Mouse (Mus musculus) heart, embryonic 15.5 days (tissue): ENCODE measurements around the gene Pla2g1b. TPM values are rescaled to one million over a fixed set of nuclear protein-coding genes. Genes with fewer than 3 reads are reported as not detected.
"Not testable (repeated sequence)": the region's sequence is repeated elsewhere in the genome, so short reads cannot be mapped to it uniquely, and the experiment has no call there.

Experiments
- ATAC-seq: fragments of 200-750 bp; cut with Nextera tagmentation; replicated peaks from 2 replicates; pipeline ENCODE4 v1.8.0; 2017; ENCODE audit warnings: low read depth, moderate TSS enrichment; ENCODE audit not compliant: insufficient number of reproducible peaks, insufficient read depth, low FRiP score
- H3K27ac ChIP-seq: fragments of 300-500 bp; sonication (generic); 2 replicates; pipeline ENCODE4 v1.5.1; 2015; ENCODE audit warnings: mild to moderate bottlenecking, inconsistent platforms
- H3K27me3 ChIP-seq: fragments of 300-500 bp; sonication (generic); 2 replicates; pipeline ENCODE4 v1.6.1; 2015; ENCODE audit warnings: inconsistent platforms
- H3K36me3 ChIP-seq: fragments of 300-500 bp; sonication (generic); 2 replicates; pipeline ENCODE4 v1.6.1; 2015; ENCODE audit warnings: mild to moderate bottlenecking, inconsistent platforms
- H3K4me1 ChIP-seq: fragments of 300-500 bp; sonication (generic); replicated peaks from 2 replicates; pipeline ENCODE4 v1.6.1; 2015; ENCODE audit warnings: inconsistent platforms
- H3K4me2 ChIP-seq: fragments of 300-500 bp; sonication (generic); 2 replicates; pipeline ENCODE4 v1.6.1; 2015; ENCODE audit warnings: inconsistent platforms, mild to moderate bottlenecking, moderate library complexity
- H3K4me3 ChIP-seq: fragments of 300-500 bp; sonication (generic); 2 replicates; pipeline ENCODE4 v1.5.1; 2015; ENCODE audit warnings: mild to moderate bottlenecking, inconsistent platforms
- H3K9ac ChIP-seq: fragments of 300-500 bp; sonication (generic); 2 replicates; pipeline ENCODE4 v1.6.1; 2015; ENCODE audit warnings: mild to moderate bottlenecking, inconsistent platforms
- H3K9me3 ChIP-seq: fragments of 300-500 bp; sonication (generic); replicated peaks from 2 replicates; pipeline ENCODE4 v1.6.1; 2016; ENCODE audit warnings: inconsistent platforms
- WGBS: fragments of 180-500 bp; shearing (Covaris S2); methylation state at CpG from one replicate; pipeline ENCODE4 v1.1.7; 2015; ENCODE audit warnings: mixed read lengths; 5-methylcytosine and 5-hydroxymethylcytosine counted together
- polyA plus RNA-seq: library from polyadenylated mRNA; unstranded; fragments of >200 nt; fragmentation: Nextera tagmentation; extraction: Ambion mirVana; gene quantifications from 2 replicates; pipeline ENCODE4 v1.2.1, GENCODE M21; 2015

Gene Pla2g1b
- polyA plus RNA-seq, 1 experiment from 2014 or later, result 0.52 TPM

GRCm38 (mm10) chr5:115434853-115435754 is 31.0 kb upstream of the Pla2g1b start:
- Histone ChIP-seq H3K9me3 (no peaks in the 10 kb centered on the region), H3K4me1 (peaks cover 33% of the 10 kb centered on the region), H3K36me3 (no peaks in the 10 kb centered on the region), H3K4me3 (no peak overlapping the region), H3K27ac (no peak overlapping the region), H3K27me3 (peaks cover 10% of the 10 kb centered on the region), H3K4me2 (no peak overlapping the region), H3K9ac (no peak overlapping the region)
- ATAC-seq, result no peak
- 67% methylated on average over 15 of the region's 15 CpGs for WGBS

GRCm38 (mm10) chr5:115435755-115436379 is 30.2 kb upstream of the Pla2g1b start:
- no peaks in the 10 kb centered on the region for H3K9me3 ChIP-seq
- no peaks in the 10 kb centered on the region for H3K36me3 ChIP-seq
- peak overlapping the region; percentile 65 for H3K9ac ChIP-seq
- H3K4me2 ChIP-seq, result peak overlapping the region; percentile 81
- 40% methylated on average over 8 of the region's 8 CpGs for WGBS
- peak overlapping the region; percentile 50 for H3K4me3 ChIP-seq
- ATAC-seq, result 0 out of 2 replicates have a peak, but pooled peaks have one; percentile 7
- H3K27me3 ChIP-seq, result peaks cover 10% of the 10 kb centered on the region
- H3K4me1 ChIP-seq, result peaks cover 26% of the 10 kb centered on the region
- peak overlapping the region; percentile 50 for H3K27ac ChIP-seq

GRCm38 (mm10) chr5:115436421-115437124 is 29.5 kb upstream of the Pla2g1b start:
- Histone ChIP-seq H3K4me2 (peak overlapping the region; percentile 81), H3K9me3 (no peaks in the 10 kb centered on the region), H3K9ac (peak overlapping the region; percentile 65), H3K27me3 (peaks cover 10% of the 10 kb centered on the region), H3K27ac (peak overlapping the region; percentile 50), H3K4me3 (peak overlapping the region; percentile 50), H3K4me1 (peaks cover 22% of the 10 kb centered on the region), H3K36me3 (no peaks in the 10 kb centered on the region)
- ATAC-seq, result peak; percentile 53
- under 1% methylated on average over 43 of the region's 43 CpGs for WGBS

DNA sequence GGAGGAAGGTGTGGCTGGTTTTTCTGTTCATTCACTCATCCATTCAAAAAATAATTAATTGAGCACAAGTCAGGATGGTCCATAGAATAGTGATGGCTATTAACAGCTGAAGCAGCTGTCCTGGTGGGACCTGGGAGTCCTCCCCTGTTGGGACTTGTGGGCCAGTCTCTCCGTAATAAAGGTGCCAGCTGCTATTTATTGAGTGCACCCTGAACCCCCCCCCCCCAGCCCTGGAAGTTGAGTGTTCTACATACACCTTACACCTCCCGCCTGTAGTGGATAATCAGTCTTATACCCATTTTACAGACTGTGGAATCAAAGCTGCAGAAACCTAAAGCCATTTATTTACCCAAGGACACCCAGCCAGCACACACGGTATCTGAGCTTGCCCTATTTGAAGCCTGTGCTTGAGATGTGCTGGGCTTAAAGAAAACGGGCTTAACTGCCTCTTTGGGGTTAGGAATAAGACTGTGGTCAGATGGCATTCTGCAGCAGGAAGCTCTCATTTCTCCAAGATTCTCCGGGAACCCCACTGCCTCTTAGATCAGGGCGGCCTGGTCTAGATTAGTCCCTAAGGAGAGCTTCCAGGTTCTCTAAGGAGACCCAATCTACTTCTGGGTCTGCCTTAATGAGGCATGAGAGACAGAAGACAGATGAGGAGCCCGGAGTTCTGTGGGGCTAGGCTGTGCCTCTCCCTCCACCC is 28.7 kb upstream of the Pla2g1b start:
- 78% methylated on average over 7 of the region's 7 CpGs for WGBS
- H3K27me3 ChIP-seq, result peaks cover 9% of the 10 kb centered on the region
- H3K9me3 ChIP-seq, result no peaks in the 10 kb centered on the region
- no peak for ATAC-seq
- peak overlapping the region; percentile 50; the same call in 1 of the 2 replicates for H3K27ac ChIP-seq
- no peak overlapping the region for H3K4me3 ChIP-seq
- no peak overlapping the region for H3K4me2 ChIP-seq
- H3K4me1 ChIP-seq, result peaks cover 16% of the 10 kb centered on the region
- H3K9ac ChIP-seq, result peak overlapping the region; percentile 65; the same call in 1 of the 2 replicates
- no peaks in the 10 kb centered on the region for H3K36me3 ChIP-seq

DNA sequence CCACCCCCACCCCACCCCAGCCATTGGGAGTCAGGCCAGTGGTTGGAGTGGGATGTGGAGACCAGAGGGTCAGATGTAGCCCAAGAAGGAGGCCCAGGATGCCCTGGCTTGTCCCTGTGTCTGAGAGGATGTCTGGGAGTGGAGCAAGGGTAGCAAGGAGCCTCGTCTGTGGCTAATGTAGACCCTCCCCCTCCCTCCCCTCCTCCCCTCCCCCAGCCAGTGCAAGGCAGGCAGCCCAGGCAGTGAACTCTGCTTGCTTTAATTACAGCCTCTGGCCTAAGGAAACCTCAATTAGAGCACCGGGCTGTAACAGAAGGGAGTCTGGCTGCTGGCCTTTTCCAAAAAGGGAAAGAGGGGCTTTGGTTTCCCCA is 28.1 kb upstream of the Pla2g1b start:
- peaks cover 16% of the 10 kb centered on the region for H3K4me1 ChIP-seq

DNA sequence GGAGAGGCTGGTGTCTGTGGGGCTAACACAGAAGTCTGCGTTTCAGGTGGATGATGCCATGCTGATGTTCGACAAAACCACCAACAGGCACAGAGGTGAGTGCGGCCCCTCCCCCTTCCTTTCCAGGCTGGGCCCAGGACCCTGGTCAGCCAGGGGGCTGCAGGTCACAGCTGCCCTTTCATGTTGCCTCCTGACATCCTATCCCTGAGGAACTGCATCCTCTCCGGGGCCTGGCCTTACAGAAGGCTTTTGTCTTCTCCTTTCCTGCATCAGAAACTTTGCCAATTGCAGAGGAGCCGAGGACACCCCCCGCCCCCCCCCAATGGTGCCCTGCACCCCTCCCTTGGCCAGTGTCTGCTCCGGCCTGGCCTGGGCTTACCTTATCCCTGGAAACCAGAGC is 27.4 kb upstream of the Pla2g1b start:
- ATAC-seq, result no peak

More for the DNA sequence above, 28.1 kb upstream of the Pla2g1b start:
- peaks cover 4% of the 10 kb centered on the region; the same call in 1 of the 2 replicates for H3K27me3 ChIP-seq
- no peak overlapping the region for H3K27ac ChIP-seq
- H3K9ac ChIP-seq, result no peak overlapping the region
- H3K36me3 ChIP-seq, result no peaks in the 10 kb centered on the region
- no peak overlapping the region for H3K4me2 ChIP-seq
- no peaks in the 10 kb centered on the region for H3K9me3 ChIP-seq
- 33% methylated on average over 2 of the region's 2 CpGs for WGBS
- no peak overlapping the region for H3K4me3 ChIP-seq
- no peak for ATAC-seq

GRCm38 (mm10) chr5:115441205-115441849 is 24.7 kb upstream of the Pla2g1b start:
- no peaks in the 10 kb centered on the region for H3K9me3 ChIP-seq
- peaks cover 4% of the 10 kb centered on the region; the same call in 1 of the 2 replicates for H3K36me3 ChIP-seq
- H3K27me3 ChIP-seq, result no peaks in the 10 kb centered on the region
- no peak overlapping the region for H3K4me3 ChIP-seq
- no peak overlapping the region for H3K27ac ChIP-seq
- no peak overlapping the region for H3K9ac ChIP-seq
- WGBS, result 39% methylated on average over 14 of the region's 14 CpGs
- H3K4me2 ChIP-seq, result no peak overlapping the region
- peaks cover 9% of the 10 kb centered on the region for H3K4me1 ChIP-seq
- no peak for ATAC-seq

More for the DNA sequence above, 27.4 kb upstream of the Pla2g1b start:
- no peak overlapping the region for H3K4me2 ChIP-seq
- 0 out of 2 replicates have a peak, but pooled peaks cover 3% of the 10 kb centered on the region for H3K27me3 ChIP-seq
- H3K4me3 ChIP-seq, result no peak overlapping the region
- H3K4me1 ChIP-seq, result peaks cover 16% of the 10 kb centered on the region
- no peaks in the 10 kb centered on the region for H3K36me3 ChIP-seq
- no peaks in the 10 kb centered on the region for H3K9me3 ChIP-seq
- no peak overlapping the region for H3K9ac ChIP-seq
- no peak overlapping the region for H3K27ac ChIP-seq
- WGBS, result 67% methylated on average over 7 of the region's 7 CpGs

- 72% methylated on average over 5 of the region's 5 CpGs for WGBS
- not testable (repeated sequence) for H3K27ac ChIP-seq, H3K9ac ChIP-seq, H3K4me2 ChIP-seq, H3K36me3 ChIP-seq, H3K4me1 ChIP-seq, H3K27me3 ChIP-seq, H3K9me3 ChIP-seq, H3K4me3 ChIP-seq, ATAC-seq
These were observed 23.4 kb upstream of the Pla2g1b start for GRCm38 (mm10) chr5:115442663-115443062.

- H3K4me1 ChIP-seq, result 0 out of 2 replicates have a peak, but pooled peaks cover 2% of the 10 kb centered on the region
- peaks cover 4% of the 10 kb centered on the region; the same call in 1 of the 2 replicates for H3K36me3 ChIP-seq
- H3K9ac ChIP-seq, result no peak overlapping the region
- WGBS, result 91% methylated on average over 11 of the region's 11 CpGs
- no peak overlapping the region for H3K4me2 ChIP-seq
- H3K4me3 ChIP-seq, result no peak overlapping the region
- no peaks in the 10 kb centered on the region for H3K27me3 ChIP-seq
- H3K9me3 ChIP-seq, result no peaks in the 10 kb centered on the region
- no peak for ATAC-seq
- no peak overlapping the region for H3K27ac ChIP-seq
These were observed 21.9 kb upstream of the Pla2g1b start for GRCm38 (mm10) chr5:115444130-115444529.

DNA sequence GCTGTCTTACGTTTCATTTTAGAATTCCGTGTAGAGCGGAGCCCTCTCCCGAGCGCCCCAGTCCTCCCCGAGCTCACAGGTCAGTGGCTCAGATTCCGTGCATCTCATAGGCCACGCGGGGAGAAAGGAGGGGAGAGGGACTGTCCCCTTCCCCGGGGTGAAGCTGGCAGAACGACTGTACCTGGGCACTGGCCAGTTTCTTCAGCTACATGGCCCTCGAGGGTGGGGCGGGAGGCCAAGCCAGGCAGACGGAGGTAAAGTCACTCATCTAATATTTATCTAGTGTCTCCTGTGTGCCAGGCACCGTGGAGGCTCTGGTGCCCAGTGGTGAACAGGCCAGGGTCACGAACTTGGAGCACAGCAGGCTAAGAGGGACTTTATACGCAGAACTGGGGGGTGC is 19.0 kb upstream of the Pla2g1b start:
- Histone ChIP-seq H3K36me3 (peaks cover 4% of the 10 kb centered on the region), H3K27me3 (no peaks in the 10 kb centered on the region), H3K27ac (no peak overlapping the region), H3K4me1 (peaks cover 14% of the 10 kb centered on the region), H3K4me3 (no peak overlapping the region), H3K4me2 (no peak overlapping the region), H3K9ac (no peak overlapping the region), H3K9me3 (no peaks in the 10 kb centered on the region)
- ATAC-seq, result no peak
- 84% methylated on average over 17 of the region's 17 CpGs for WGBS
